Mouse (Mus musculus) MEL (cell line): ENCODE measurements around the gene Parp16. TPM values are rescaled to one million over a fixed set of nuclear protein-coding genes. Genes with fewer than 3 reads are reported as not detected.
A peak's percentile ranks its signal among the peaks of the same experiment; 100 is the strongest.

Experiments
- DNase-seq: peaks from one replicate; pipeline ENCODE4 v3.0.0; 2011; ENCODE audit warnings: low read depth, low spot score
- H3K27ac ChIP-seq: 2 replicates; pipeline ENCODE4 v1.5.1; 2012; ENCODE audit warnings: low read depth, mild to moderate bottlenecking, control low read depth, low read length, moderate library complexity; ENCODE audit not compliant: control insufficient read depth
- H3K27me3 ChIP-seq, 2 experiments: fragments of 150-350 bp in 1 of 2; sonication (generic) in 1 of 2; 2 replicates each; pipeline ENCODE4 v1.6.1; 2012; ENCODE audit warnings: low read length in 2 of 2, mild to moderate bottlenecking in 2 of 2, improper control_type of control experiment in 1 of 2, moderate library complexity in 1 of 2; ENCODE audit not compliant: insufficient read depth in 2 of 2, control insufficient read depth in 1 of 2
- H3K36me3 ChIP-seq, 2 experiments: 2 replicates each; pipeline ENCODE4 v1.6.1; 2012 to 2014; ENCODE audit warnings: low read length in 2 of 2, improper control_type of control experiment in 1 of 2, inconsistent platforms in 1 of 2, mild to moderate bottlenecking in 1 of 2; ENCODE audit not compliant: insufficient read depth in 2 of 2, control insufficient read depth in 1 of 2
- H3K4me1 ChIP-seq, 2 experiments: fragments of 150-350 bp in 1 of 2; sonication (generic) in 1 of 2; 2 replicates each; pipeline ENCODE4 v1.6.1; 2012; ENCODE audit warnings: low read length in 2 of 2, improper control_type of control experiment in 1 of 2, mild to moderate bottlenecking in 1 of 2; ENCODE audit not compliant: insufficient read depth in 2 of 2, control insufficient read depth in 1 of 2
- H3K4me3 ChIP-seq, 2 experiments: fragments of 150-350 bp in 1 of 2; sonication (generic) in 1 of 2; 2 replicates each; pipeline ENCODE4 v1.5.1; 2012; ENCODE audit warnings: low read depth in 2 of 2, low read length in 2 of 2, mild to moderate bottlenecking in 2 of 2, moderate library complexity in 2 of 2, control low read depth in 1 of 2, improper control_type of control experiment in 1 of 2; ENCODE audit not compliant: control insufficient read depth in 1 of 2, insufficient read depth in 1 of 2
- H3K79me2 ChIP-seq: 2 replicates; pipeline ENCODE4 v1.6.1; 2012; ENCODE audit warnings: mild to moderate bottlenecking, low read length, moderate library complexity; ENCODE audit not compliant: control insufficient read depth, poor library complexity, insufficient read depth
- H3K9ac ChIP-seq: 2 replicates; pipeline ENCODE4 v1.6.1; 2012; ENCODE audit warnings: low read depth, mild to moderate bottlenecking, control low read depth, low read length, moderate library complexity; ENCODE audit not compliant: control insufficient read depth, poor library complexity, severe bottlenecking
- H3K9me3 ChIP-seq: fragments of 150-350 bp; sonication (generic); replicated peaks from 2 replicates; pipeline ENCODE4 v1.6.1; 2012; ENCODE audit warnings: mild to moderate bottlenecking, low read length, improper control_type of control experiment, moderate library complexity; ENCODE audit not compliant: insufficient read depth
- CHD1 ChIP-seq: IDR thresholded peaks from 2 replicates; pipeline ENCODE4 v1.6.1; 2012; ENCODE audit warnings: low read depth, mild to moderate bottlenecking, inconsistent platforms, low read length, improper control_type of control experiment
- CTCF ChIP-seq, 3 experiments: IDR thresholded peaks in 2 of 3; conservative IDR thresholded peaks in 1 of 3; 2 replicates each; pipeline ENCODE4 v1.5.1; 2011 to 2012; ENCODE audit warnings: low read length in 3 of 3, low read depth in 2 of 3, mild to moderate bottlenecking in 2 of 3, improper control_type of control experiment in 1 of 3, inconsistent platforms in 1 of 3, mixed read lengths in 1 of 3, moderate library complexity in 1 of 3; ENCODE audit not compliant: control insufficient read depth in 1 of 3, insufficient read depth in 1 of 3, poor library complexity in 1 of 3, severe bottlenecking in 1 of 3
- E2F4 ChIP-seq: IDR thresholded peaks from 2 replicates; pipeline ENCODE4 v1.6.1; 2011; ENCODE audit warnings: low read depth, low read length, improper control_type of control experiment, borderline replicate concordance
- EP300 ChIP-seq, 2 experiments: IDR thresholded peaks; 2 replicates each; pipeline ENCODE4 v1.6.1; 2011; ENCODE audit warnings: improper control_type of control experiment in 2 of 2, low read length in 2 of 2, low read depth in 1 of 2, mild to moderate bottlenecking in 1 of 2
- KAT2A ChIP-seq: conservative IDR thresholded peaks from 2 replicates; pipeline ENCODE4 v1.6.1; 2012; ENCODE audit warnings: low read depth, low read length, improper control_type of control experiment, inconsistent platforms
- MEF2A ChIP-seq: IDR thresholded peaks from 2 replicates; pipeline ENCODE4 v1.6.1; 2014; ENCODE audit warnings: low read depth, mild to moderate bottlenecking, inconsistent platforms, low read length, improper control_type of control experiment; ENCODE audit not compliant: poor library complexity, insufficient replicate concordance, severe bottlenecking; ENCODE audit errors: extremely low read depth
- NELFE ChIP-seq: IDR thresholded peaks from 2 replicates; pipeline ENCODE4 v1.6.1; 2011; ENCODE audit warnings: low read depth, low read length, improper control_type of control experiment
- NRF1 ChIP-seq: IDR thresholded peaks from 2 replicates; pipeline ENCODE4 v1.6.1; 2014; ENCODE audit warnings: low read depth, mild to moderate bottlenecking, inconsistent platforms, low read length, improper control_type of control experiment, moderate library complexity; ENCODE audit not compliant: poor library complexity, insufficient read depth, severe bottlenecking
- POLR2A ChIP-seq, 2 experiments: IDR thresholded peaks; 2 replicates each; pipeline ENCODE4 v1.6.1; 2011 to 2012; ENCODE audit warnings: low read length in 2 of 2, mild to moderate bottlenecking in 2 of 2, control low read depth in 1 of 2, improper control_type of control experiment in 1 of 2, low read depth in 1 of 2, moderate library complexity in 1 of 2; ENCODE audit not compliant: control insufficient read depth in 1 of 2, insufficient read depth in 1 of 2, poor library complexity in 1 of 2
- RAD21 ChIP-seq: IDR thresholded peaks from 2 replicates; pipeline ENCODE4 v1.6.1; 2011; ENCODE audit warnings: mild to moderate bottlenecking, low read depth, low read length, improper control_type of control experiment
- SMC3 ChIP-seq: IDR thresholded peaks from 2 replicates; pipeline ENCODE4 v1.6.1; 2011; ENCODE audit warnings: low read depth, low read length, improper control_type of control experiment
- TAL1 ChIP-seq: IDR thresholded peaks from 2 replicates; pipeline ENCODE4 v1.6.1; 2012; ENCODE audit warnings: mild to moderate bottlenecking, inconsistent platforms, low read length, moderate library complexity, mixed read lengths
- UBTF ChIP-seq: IDR thresholded peaks from 2 replicates; pipeline ENCODE4 v1.6.1; 2012; ENCODE audit warnings: low read depth, mild to moderate bottlenecking, inconsistent platforms, low read length, improper control_type of control experiment, moderate library complexity, borderline replicate concordance; ENCODE audit not compliant: insufficient read depth
- USF1 ChIP-seq: IDR thresholded peaks from 2 replicates; pipeline ENCODE4 v1.6.1; 2014; ENCODE audit warnings: low read depth, mild to moderate bottlenecking, inconsistent platforms, low read length, improper control_type of control experiment, moderate library complexity
- USF2 ChIP-seq, 2 experiments: IDR thresholded peaks; 2 replicates each; pipeline ENCODE4 v1.6.1; 2011 to 2012; ENCODE audit warnings: improper control_type of control experiment in 2 of 2, low read length in 2 of 2, borderline replicate concordance in 1 of 2, inconsistent platforms in 1 of 2, low read depth in 1 of 2, mild to moderate bottlenecking in 1 of 2; ENCODE audit not compliant: insufficient read depth in 1 of 2
- ZC3H11A ChIP-seq: IDR thresholded peaks from 2 replicates; pipeline ENCODE4 v1.6.1; 2012; ENCODE audit warnings: low read depth, mild to moderate bottlenecking, inconsistent platforms, low read length, improper control_type of control experiment
- ZMIZ1 ChIP-seq: IDR thresholded peaks from 2 replicates; pipeline ENCODE4 v1.6.1; 2012; ENCODE audit warnings: low read depth, mild to moderate bottlenecking, inconsistent platforms, low read length, improper control_type of control experiment, moderate library complexity
- polyA plus RNA-seq, 2 experiments: library from polyadenylated mRNA; stranded (reverse) in 1 of 2; unstranded in 1 of 2; fragments of >175 nt in 1 of 2; fragments of >200 nt in 1 of 2; gene quantifications; 2 replicates each; pipeline versions ENCODE4 v1.2.1 to v1.2.4; 2012; ENCODE audit warnings: low replicate concordance in 2 of 2, low read depth in 1 of 2; ENCODE audit not compliant: insufficient read length in 2 of 2, insufficient read depth in 1 of 2, missing spikeins in 1 of 2
- total RNA-seq: library from RNA; depleted of rRNA; stranded (reverse); fragments of 300-350 nt; gene quantifications from 2 replicates; pipeline ENCODE4 v1.2.3, GENCODE M21; 2012

Parp16 gene
- total and polyA plus RNA-seq, 3 experiments, result 1.3 to 5.1 TPM; not detected in 1

GRCm38 (mm10) chr9:65281536-65282151, 86.5 kb downstream of the Parp16 start:
- TF ChIP-seq E2F4 (no peak), TAL1 (no peak), UBTF (no peak), ZC3H11A (no peak), USF2 (IDR thresholded peaks at IDR 0.05; ENCODE audit: borderline replicate concordance in 1 of 2, insufficient read depth in 1 of 2, low read depth in 1 of 2, low read length in 2 of 2) (no peak), SMC3 (no peak), POLR2A (IDR thresholded peaks at IDR 0.05; ENCODE audit: control insufficient read depth in 1 of 2, insufficient read depth in 1 of 2, low read depth in 1 of 2, low read length in 2 of 2, poor library complexity in 1 of 2) (no peak), NELFE (no peak), ZMIZ1 (no peak), USF1 (no peak), EP300 (IDR thresholded peaks at IDR 0.05; ENCODE audit: low read depth in 1 of 2, low read length in 2 of 2) (no peak), KAT2A (no peak), MEF2A (no peak), CTCF (IDR thresholded peaks at IDR 0.05 in 2 of 3, conservative IDR thresholded peaks at IDR 0.05 in 1 of 3; ENCODE audit: control insufficient read depth in 1 of 3, insufficient read depth in 1 of 3, low read depth in 2 of 3, low read length in 3 of 3, poor library complexity in 1 of 3, severe bottlenecking in 1 of 3) (no peak), CHD1 (no peak), RAD21 (no peak)
- H3K4me3 ChIP-seq, result no peak overlapping the region
- no peak for DNase-seq
- no peak overlapping the region for H3K9ac ChIP-seq
- no peaks in the 10 kb centered on the region for H3K4me1 ChIP-seq
- no peak overlapping the region for H3K27ac ChIP-seq
- no peaks in the 10 kb centered on the region for H3K79me2 ChIP-seq
- H3K27me3 ChIP-seq, result no peaks in the 10 kb centered on the region; a peak in 1 of 4 replicates
- no peaks in the 10 kb centered on the region for H3K9me3 ChIP-seq
- no peaks in the 10 kb centered on the region for H3K36me3 ChIP-seq

GRCm38 (mm10) chr9:65283301-65283700, 88.1 kb downstream of the Parp16 start:
- no peak overlapping the region for H3K27ac ChIP-seq
- peak; percentile 70 for DNase-seq
- H3K4me1 ChIP-seq, result no peaks in the 10 kb centered on the region
- no peaks in the 10 kb centered on the region for H3K9me3 ChIP-seq
- no peaks in the 10 kb centered on the region for H3K36me3 ChIP-seq
- H3K27me3 ChIP-seq, result no peaks in the 10 kb centered on the region; a peak in 1 of 4 replicates
- H3K79me2 ChIP-seq, result no peaks in the 10 kb centered on the region
- TF ChIP-seq SMC3, result peak; percentile 67
- peak; percentile 91 for TF ChIP-seq RAD21
- peak; percentile 21 to 91 (median 50); a peak in 5 of 6 replicates for TF ChIP-seq CTCF (IDR thresholded peaks at IDR 0.05 in 2 of 3, conservative IDR thresholded peaks at IDR 0.05 in 1 of 3; ENCODE audit: control insufficient read depth in 1 of 3, insufficient read depth in 1 of 3, low read depth in 2 of 3, low read length in 3 of 3, poor library complexity in 1 of 3, severe bottlenecking in 1 of 3)
- TF ChIP-seq ZC3H11A, result peak; percentile 67
- TF ChIP-seq NRF1, result no peak
- H3K9ac ChIP-seq, result no peak overlapping the region
- H3K4me3 ChIP-seq, result no peak overlapping the region
